Mouse (Mus musculus): ENCODE measurements around the gene Hnrnpc.
A peak's percentile ranks its signal among the peaks of the same experiment; 100 is the strongest.
"Not testable (repeated sequence)": the region's sequence is repeated elsewhere in the genome, so short reads cannot be mapped to it uniquely, and the experiment has no call there.

The Hnrnpc gene

DNA sequence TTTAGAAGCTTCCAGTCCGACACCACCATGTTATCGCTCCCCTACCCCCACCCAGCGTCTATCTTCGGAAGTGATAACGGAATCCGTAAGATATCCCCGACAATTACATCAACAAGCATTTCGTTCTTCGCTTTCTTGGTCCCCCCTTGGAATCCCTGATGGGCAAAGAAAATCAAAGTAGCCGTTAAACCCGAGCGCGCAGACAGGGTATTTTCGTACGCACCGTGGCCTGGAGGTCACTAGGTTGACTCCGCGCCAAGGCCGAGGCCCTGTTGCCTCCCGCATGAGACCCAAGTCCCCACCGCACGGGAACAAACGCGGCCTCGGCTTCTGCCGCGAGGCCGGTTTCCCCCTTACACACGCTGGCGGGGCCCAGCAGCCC is 363 bp downstream of the Hnrnpc start:
- DNase-seq (ENCODE audit: low spot score in 2 of 2) = peak in 1 of 2 experiments; percentile 21

DNA sequence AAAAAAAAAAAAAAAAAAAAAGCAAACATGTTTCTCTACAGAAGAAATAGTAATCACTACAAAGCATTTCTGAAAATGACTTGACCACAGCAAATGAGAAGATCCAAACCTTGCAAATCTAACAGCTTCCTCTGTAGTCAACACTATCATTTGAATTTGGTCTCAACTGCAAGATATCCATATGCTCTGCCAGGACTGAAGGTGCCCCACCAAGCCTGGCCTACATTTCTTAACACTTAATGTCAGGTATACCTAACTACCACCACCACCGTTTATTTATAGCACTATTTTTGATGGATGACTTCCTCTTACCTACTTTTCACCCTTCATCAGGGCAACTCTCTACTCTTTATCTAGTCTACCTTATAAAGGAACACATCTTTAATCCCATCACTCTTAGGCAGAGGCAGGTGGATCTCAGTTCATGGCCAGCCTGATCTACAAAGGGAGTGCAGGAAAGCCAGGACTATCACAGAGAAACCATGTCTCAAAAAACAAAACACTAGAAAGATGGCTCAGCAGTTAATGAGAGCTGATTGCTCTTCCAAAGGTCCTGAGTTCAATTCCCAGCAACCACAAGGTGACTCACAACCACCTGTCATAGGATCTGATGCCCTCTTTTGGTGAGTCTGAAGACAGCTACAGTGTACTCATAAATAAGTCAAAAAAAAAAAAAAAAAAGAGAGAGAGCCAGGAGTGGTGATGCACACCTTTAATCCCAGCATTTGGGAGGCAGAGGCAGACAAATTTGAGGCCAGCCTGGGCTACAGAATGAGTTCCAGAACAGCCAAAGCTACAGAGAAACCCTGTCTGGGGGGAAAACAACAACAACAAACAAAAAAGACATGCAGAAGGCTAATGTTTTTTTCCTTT is 2.3 kb downstream of the Hnrnpc start:
- DNase-seq (ENCODE audit: low spot score in 2 of 2) = no peak

DNA sequence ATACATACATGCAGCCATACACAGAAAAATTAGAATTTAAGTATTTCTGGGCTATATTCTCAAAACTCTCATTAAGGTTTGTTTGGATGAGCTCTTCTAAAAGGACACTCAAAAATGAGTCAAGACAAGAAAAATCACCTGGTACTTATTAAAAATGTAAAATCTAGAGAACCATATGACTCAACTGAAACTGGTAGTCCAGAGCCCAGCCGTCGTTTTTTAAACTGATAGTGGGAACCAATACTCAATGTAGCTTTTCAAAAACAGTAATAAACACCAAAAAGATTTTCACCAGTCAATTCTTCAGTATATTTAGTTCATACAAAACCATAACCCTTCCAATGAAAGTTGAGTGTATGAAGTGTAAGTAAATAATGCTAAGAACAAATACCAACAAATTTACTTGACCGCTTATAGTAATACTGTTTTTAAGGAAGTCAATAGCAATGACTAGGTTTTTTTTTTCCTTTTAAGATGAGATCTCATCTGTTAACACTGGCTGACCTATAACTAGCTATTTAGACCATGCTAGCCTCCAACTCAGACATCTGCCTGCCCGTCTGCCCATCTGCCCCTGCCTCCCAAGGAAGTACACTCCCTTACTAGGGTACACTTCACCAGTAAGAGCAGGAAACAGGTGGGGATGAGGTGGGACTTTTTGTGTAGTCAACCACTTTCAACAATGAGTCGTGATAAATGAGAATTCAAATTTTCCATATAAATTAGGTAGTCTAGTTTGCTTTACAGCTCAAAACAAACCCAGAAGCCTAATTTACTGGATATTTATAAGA is 3.5 kb downstream of the Hnrnpc start:
- DNase-seq (ENCODE audit: low spot score in 2 of 2) = no peak

DNA sequence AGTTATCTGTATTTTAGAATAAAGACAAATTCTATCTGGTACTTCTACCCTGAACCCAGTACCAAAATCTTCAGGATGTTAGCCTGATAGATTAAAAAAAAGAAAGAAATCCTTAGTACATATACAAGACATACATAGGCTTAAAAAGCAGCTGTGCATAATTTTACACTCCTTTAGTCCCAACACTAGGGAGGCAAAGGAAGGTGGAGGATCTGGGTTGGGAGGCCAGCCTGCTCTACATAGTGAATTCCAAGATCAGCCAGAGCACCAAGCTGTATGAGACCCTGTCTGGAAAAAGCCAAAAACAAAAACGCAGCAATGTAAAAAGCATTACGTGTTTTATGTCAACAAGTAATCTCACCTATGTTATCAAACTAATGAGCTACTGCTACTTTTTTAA is 4.3 kb downstream of the Hnrnpc start:
- no peak for DNase-seq (ENCODE audit: low spot score in 2 of 2)

DNA sequence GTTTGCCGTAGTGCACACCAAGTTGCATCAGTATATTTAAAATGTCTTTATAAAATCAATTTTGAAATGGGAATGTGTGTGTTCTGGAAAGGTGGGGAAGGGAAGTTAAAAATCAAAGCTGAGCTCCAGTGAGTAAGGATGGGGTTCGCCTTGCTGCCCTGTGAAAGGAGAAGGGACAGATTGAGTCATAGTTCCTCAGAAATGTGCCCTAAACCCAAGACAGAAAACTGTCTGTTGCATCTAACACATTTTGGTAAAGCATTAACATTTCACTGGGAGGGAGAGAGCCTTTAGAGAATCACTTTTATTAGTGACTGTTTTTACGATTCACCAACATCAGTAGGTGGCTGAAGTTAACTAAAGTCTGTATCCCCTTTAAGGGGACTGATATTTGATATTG is 5.4 kb downstream of the Hnrnpc start:
- DNase-seq (ENCODE audit: low spot score in 2 of 2) = not testable (repeated sequence)

DNA sequence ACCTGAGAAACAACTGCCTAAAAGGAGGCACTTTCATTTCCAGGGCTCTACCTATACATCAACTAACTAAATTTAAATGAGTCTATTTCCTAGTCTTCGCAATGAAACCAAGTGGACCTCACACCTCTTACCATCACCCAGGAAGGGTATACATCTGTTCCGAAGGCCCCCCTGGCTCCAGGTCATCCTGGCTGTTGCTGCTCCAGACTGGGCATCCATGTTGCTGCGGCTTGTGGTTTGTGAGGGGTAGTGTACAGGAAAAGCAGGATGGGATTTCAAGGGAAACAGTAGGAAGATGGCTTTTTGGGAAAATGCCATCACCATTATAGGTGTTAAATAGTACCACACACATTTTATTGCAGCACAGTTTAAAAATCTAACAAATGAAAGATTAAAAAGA is 6.6 kb downstream of the Hnrnpc start:
- DNase-seq (ENCODE audit: low spot score in 2 of 2) = not testable (repeated sequence)

DNA sequence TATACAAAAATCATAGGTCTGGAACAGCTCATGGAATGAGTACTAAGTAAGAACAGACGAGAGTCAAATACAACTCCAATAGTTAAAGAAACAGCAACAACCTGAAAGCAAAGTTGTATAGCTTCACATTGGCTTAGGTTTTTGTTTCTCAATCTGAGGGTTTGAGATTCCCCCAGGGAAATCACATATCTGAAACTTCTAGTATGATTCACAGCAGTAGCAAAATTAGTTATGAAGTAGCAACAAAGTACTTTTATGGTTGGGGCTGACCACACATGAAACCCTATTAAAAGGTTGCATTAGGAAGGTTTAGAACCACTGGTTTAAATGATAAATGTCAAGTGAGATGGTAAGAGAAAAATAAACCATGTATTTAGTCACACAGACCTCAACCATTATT is 9.3 kb downstream of the Hnrnpc start:
- DNase-seq (ENCODE audit: low spot score in 2 of 2) = no peak

DNA sequence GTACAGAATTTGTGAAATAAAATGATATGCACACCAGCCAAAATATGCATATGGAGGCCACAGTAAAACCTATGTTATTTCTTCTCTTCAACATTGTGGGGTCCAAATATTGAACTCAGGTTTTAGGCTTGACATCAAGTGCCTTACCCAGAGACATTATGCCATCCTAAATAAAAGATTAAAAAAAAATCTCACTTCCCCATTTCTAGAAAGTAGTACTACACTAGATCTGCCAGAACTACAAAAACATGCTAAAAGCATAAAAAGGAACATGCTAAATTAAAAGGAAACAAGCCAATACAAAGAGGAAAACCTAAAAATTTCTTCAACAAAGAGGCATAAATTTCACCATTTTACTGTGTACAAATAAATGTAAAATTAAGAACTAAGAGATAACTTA is 20.7 kb downstream of the Hnrnpc start:
- no peak for DNase-seq (ENCODE audit: low spot score in 2 of 2)

DNA sequence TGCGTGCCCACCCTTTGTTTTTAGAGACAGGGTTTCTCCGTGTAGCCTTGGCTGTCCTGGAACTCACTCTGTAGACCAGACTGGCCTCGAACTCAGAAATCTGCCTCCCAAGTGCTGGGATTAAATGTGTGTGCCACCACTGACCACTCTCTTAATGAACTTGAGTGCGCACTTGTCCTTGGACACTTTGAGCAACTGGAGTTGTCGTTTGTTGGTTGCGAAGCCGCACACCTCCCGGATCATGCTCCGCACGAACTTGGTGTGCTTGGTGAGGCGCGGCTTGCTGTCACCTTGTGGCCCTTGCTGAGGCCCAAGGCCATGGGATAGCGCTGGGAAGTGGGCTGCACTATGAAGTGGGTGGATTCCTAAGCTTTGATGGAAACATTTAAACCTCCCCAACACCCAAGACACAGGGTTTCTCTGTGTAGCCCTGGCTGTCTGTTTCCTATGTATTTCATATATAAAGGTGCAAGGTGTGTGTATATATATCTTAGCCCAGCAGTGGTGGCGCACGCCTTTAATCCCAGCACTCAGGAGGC is 32.2 kb downstream of the Hnrnpc start:
- no peak for DNase-seq (ENCODE audit: low spot score in 2 of 2)

DNA sequence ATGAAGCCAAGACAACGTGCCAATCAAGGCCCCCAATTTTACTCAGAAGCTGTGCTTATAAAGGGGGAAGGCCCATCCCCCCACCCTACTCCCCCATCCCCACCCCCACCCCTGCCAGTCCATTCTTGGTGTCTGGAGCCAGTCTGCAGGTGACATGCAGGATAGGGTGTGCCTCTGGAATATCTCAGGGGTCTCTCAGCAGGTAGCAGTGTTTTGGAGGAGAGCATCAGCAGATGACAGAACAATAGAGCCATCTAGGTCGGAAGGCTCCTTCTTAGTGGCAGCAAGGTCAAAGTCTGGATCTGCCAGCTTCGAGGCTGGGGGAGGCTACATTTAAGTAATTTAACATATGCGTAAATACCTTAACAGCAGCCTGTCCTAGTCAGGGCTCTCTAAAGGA is 37.7 kb downstream of the Hnrnpc start:
- DNase-seq (ENCODE audit: low spot score in 2 of 2) = no peak

DNA sequence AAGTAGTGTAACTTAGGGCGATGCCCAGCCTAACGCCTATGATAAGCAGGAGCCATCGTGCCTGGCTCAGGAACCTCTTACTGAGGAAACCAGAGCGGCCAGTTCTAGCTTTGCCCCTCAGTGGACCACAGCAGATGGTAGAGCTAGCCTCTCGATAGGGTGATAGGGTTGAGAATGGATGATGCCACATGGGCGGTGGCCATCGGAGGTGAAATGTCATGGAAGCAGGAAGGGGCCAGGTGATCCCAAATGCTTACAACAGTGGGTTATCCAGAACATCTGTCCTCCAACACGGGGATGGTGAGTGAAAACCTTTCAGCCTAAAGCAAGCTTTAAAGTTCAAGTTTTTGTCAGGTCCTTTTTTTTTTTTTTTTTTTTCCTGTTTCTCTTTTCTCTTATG is 42.0 kb downstream of the Hnrnpc start:
- DNase-seq (ENCODE audit: low spot score in 2 of 2) = no peak

DNA sequence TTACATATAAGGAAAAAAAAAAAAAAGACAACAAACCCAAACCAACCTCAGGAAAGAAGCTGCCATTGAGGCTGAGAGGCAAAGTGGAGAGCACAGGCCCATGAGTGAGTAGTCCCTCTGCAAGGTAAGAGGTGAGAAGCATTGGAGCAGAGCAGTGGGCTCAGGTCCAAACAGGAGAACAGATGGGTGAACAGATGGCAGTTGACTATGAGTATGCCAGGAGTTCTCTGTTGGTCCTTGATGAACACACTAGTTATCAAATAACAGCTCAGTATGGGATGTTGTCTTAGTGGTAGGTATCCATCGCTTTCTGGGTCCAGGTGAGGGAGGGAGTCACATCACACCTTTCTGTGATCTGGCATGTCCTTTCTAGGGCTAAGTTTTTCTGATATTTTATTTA is 43.0 kb downstream of the Hnrnpc start:
- no peak for DNase-seq (ENCODE audit: low spot score in 2 of 2)

DNA sequence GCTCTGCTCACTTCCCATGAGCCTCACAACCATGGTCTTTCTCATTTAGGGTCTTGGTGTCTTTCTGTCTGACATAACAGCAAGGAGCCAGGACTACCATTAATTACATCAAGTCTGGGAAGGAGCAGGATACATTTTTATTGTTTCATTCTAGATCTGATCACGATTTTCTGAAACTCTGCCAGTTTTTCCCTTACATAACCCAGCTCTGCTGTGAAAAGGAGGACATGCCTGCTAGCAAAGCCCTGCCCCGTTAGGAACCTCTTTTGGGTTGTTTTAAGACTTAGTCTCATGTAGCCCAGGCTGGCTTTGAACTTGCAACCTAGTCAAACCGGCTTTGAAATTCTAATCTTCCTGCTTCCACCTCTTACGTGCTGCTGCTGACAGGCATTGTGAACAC is 43.8 kb downstream of the Hnrnpc start:
- DNase-seq (ENCODE audit: low spot score in 2 of 2) = no peak

DNA sequence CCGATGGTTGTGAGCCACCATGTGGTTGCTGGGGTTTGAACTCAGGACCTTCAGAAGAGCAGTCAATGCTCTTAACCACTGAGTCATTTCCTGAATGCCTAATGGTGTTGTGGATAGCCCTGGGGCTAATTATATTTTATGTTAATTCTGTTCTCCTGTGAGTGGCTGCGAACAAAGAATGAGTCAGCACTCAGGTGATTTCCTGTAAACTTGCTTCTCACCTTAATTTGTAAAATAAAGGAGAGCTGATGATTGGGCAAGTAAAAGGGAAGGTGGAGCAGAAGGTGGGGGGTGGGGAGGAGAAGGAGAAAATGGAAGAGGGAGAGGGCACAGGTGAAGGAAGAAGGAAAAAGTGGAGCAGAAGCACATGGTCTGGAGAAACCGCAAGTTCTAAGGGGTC is 51.1 kb downstream of the Hnrnpc start:
- DNase-seq (ENCODE audit: low spot score in 2 of 2) = not testable (repeated sequence)

DNA sequence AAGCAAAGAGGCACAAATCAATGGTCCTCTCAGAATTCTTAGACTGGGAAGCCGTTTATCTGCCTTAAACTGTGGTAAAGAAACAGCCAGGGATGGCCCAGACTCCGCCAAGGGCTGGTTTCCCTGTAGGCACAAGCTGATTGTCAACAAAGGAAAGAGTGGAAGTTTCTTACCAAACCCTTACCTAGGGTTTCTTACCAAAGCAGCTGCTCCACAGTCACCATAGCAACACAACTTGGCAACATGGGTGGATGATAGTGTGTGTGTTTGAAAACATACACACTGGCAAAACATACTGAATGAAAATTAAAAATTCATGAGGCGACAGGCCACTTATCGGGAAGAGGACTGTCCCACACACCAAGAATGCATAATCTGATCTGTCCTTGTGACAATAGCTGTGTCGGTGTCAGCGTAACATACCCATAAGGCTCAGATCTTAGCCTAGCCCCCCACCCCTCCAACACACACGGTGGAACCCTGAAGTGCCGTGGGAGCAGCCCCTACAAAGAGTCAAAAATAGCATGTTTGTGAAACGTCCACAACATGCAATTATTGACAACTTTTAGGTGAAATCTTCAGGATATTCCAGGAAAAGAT is 57.8 kb downstream of the Hnrnpc start:
- no peak for DNase-seq (ENCODE audit: low spot score in 2 of 2)

DNA sequence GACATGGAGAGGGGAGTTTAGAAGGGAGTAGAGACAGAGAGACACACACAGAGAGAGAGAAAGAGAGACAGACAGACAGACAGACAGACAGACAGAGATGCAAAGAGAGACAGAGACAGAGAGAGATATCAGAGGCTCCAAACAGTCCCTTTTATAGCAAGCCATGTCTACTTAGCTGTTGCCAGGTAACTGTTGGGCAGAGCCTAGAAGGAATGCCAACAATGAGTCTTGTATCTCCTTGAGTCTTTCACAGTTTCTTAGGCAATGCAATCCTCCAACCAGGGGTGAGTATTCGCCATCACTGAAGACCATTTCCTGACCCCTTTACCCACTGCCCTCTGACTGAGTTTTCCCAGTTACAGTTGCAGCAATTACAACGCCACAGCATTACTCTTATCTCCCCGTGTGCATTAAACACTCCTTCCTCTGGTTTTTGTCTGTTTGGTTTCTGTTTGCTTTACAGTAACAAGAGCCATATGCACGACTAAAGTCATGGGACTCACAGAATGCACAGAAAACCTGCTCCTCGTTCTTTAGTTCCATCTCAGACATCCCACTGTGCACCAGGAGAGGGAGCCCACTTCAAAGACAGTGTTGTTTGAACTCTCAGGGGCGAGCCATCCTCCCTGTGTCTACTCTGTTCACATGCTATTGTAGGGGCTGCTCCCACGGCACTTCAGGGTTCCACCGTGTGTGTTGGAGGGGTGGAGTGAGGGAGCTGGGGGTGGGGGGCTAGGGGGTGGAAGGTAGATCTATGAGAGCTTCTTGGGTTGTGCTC is 58.7 kb downstream of the Hnrnpc start:
- DNase-seq (ENCODE audit: low spot score in 2 of 2) = peak in 1 of 2 experiments; percentile 27

DNA sequence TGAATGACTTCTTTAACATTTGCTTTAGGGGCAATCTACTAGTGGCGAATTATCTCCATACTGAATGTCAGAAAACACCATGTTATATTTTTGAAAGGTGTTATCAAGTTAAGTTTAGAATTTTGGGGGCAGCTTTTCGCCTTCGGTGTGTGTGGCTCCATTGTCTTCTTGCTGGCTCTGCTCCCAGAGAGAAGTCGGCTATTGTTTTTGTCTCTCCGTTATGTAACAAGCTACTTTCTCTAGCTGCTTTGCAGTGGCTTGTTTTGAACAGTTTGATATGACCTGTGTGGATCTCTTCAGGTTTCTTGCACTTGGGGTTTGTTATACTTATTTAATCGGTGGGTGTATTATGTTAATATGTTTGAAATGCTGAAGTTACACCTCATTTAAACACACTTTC is 60.4 kb downstream of the Hnrnpc start:
- no peak for DNase-seq (ENCODE audit: low spot score in 2 of 2)

DNA sequence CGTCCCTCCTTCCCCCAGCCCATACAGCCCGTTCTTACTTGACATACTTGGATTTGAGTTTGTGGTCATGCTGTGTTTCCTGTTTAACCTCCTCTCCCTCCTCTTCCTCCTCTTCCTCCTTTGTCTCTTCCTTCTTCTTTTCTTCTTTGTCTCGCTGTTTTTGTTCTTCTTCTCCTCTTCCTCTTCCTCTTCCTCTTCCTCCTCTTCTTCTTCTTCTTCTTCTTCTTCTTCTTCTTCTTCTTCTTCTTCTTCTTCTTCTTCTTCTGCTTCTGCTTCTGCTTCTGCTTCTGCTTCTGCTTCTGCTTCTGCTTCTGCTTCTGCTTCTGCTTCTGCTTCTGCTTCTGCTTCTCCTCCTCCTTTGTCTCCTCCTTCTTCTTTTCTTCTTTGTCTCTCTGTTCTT is 61.5 kb downstream of the Hnrnpc start, which contains the start of gene Olfr221:
Gene Olfr221 (minus strand): TSS at position 101 of the 400 bp plus-strand sequence.
- DNase-seq (ENCODE audit: low spot score in 2 of 2) = not testable (repeated sequence)

DNA sequence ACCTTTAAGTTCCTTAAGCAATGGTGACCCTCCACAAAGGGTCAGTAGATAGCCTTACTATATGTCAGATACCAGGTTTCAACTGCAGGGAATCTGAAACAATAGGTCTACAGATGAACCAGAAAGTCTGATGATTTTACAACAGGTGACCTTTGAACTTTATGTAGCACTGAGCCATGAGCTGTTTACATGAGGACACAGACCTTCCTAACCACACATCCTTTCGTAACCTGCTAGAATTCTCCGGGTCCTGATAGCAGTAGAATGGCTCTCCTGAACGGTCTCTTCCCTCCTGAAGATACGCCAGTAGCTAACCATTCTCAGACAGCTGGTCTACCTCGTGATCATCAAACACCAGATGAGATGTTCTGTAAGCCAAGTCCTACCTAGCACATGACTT is 64.5 kb downstream of the Hnrnpc start:
- no peak for DNase-seq (ENCODE audit: low spot score in 2 of 2)

DNA sequence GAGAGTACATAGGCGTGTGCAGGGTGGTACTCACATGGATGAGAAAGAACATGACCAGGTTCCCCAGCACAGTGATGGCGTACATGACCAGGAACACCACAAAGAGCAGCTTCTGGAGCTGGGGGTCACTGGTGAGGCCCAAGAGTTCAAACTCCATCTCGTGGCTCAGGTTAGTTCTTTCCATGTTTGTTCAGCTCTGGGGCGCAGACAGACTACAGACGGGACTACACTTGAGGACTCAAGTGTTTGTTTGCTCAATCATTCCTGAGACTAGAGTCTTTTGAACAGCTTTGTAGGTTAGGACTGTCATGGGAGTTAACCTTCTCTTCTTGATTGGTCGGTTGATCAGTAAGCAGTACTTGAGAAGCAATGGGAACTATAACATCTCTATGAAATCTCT is 67.9 kb downstream of the Hnrnpc start:
- no peak for DNase-seq (ENCODE audit: low spot score in 2 of 2)

DNA sequence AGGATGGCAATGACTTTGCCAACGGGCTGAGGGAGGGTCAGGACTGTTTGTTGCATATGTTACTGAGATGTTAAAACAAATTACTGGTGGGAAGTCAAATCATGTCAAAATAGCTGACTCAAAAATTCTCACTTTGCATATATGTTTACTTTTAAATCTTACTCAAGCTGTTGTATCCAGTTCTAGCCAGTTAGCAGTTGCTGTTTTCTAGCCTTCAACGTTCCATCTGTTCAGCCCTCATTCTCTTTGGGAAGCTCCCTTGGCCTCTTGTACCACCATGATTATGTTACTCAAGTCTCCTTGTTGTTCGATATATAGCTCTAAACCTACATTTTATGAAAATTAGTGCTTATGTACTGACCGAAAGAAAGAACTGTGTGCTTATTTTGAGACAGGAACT is 77.5 kb downstream of the Hnrnpc start:
- no peak for DNase-seq (ENCODE audit: low spot score in 2 of 2)

DNA sequence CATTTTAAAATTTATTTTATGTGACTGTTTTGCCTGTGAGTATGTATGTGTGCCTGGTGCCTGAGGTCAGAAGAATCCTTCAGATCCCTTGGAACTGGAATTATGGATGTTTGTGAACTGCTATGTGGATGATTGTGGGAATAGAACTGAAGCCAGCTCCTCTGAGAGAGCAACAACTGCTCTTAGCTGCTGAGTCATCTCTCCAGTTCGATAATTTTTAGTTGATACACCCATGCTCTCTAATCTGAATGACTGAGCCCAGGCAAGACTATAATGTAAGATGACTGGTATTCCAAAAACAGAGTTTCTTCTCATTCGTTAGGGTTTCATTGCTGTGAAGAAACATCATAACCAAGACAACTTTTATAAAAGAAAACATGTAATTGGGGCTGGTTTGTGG is 79.7 kb downstream of the Hnrnpc start:
- DNase-seq (ENCODE audit: low spot score in 2 of 2) = no peak
